Mouse (Mus musculus) liver, adult 2 months (tissue): ENCODE measurements at regions not wholly inside any gene's neighbourhood (a gene's known extent, or its start where the extent isn't known, plus 50 kb on each side); places are given as distances from the start of the nearest gene placed in this dataset.
A peak's percentile ranks its signal among the peaks of the same experiment; 100 is the strongest.

Experiments used
- DNase-seq: peaks from one replicate; pipeline ENCODE4 v3.0.0-alpha.2; 2011; ENCODE audit warnings: low read depth, low spot score; ENCODE audit errors: extremely low read depth
- H3K27ac ChIP-seq: fragments of 200-500 bp; replicated peaks from 2 replicates; pipeline ENCODE4 v1.5.1; 2012; ENCODE audit warnings: low read depth, mild to moderate bottlenecking, control low read depth, inconsistent platforms, low read length; ENCODE audit not compliant: insufficient read depth
- H3K27me3 ChIP-seq: fragments of 200-500 bp; 2 replicates; pipeline ENCODE4 v1.6.1; 2012; ENCODE audit warnings: mild to moderate bottlenecking, moderate library complexity, low read length, inconsistent platforms; ENCODE audit not compliant: control insufficient read depth, insufficient read depth
- H3K36me3 ChIP-seq: fragments of 200-500 bp; 2 replicates; pipeline ENCODE4 v1.6.1; 2012; ENCODE audit warnings: low read length, inconsistent platforms; ENCODE audit not compliant: control insufficient read depth, insufficient read depth
- H3K4me1 ChIP-seq: fragments of 200-500 bp; 2 replicates; pipeline ENCODE4 v1.6.1; 2011; ENCODE audit warnings: low read length; ENCODE audit not compliant: control insufficient read depth, insufficient read depth
- H3K4me3 ChIP-seq: fragments of 200-500 bp; 2 replicates; pipeline ENCODE4 v1.5.1; 2011; ENCODE audit warnings: low read depth, mild to moderate bottlenecking, control low read depth, low read length, moderate library complexity; ENCODE audit not compliant: insufficient read depth
- H3K79me2 ChIP-seq: fragments of 200-500 bp; 2 replicates; pipeline ENCODE4 v1.6.1; 2012; ENCODE audit warnings: inconsistent platforms, mild to moderate bottlenecking, low read length, moderate library complexity; ENCODE audit not compliant: control insufficient read depth, insufficient read depth
- H3K9ac ChIP-seq: fragments of 200-500 bp; 2 replicates; pipeline ENCODE4 v1.6.1; 2012; ENCODE audit warnings: low read depth, mild to moderate bottlenecking, control low read depth, inconsistent platforms, low read length
- CTCF ChIP-seq: fragments of 200-500 bp; IDR thresholded peaks from 2 replicates; pipeline ENCODE4 v1.5.1; 2011; ENCODE audit warnings: low read depth, low read length, control low read depth
- POLR2A ChIP-seq: fragments of 200-500 bp; IDR thresholded peaks from 2 replicates; pipeline ENCODE4 v1.6.1; 2011; ENCODE audit warnings: low read length, control low read depth; ENCODE audit not compliant: insufficient read depth; ENCODE audit errors: extremely low read depth
- WGBS: fragments of 180-500 bp; shearing (Covaris S2); methylation state at CpG from one replicate; pipeline ENCODE4 v1.1.7; 2018; 5-methylcytosine and 5-hydroxymethylcytosine counted together

- WGBS, result 60% methylated on average over 22 of the region's 22 CpGs
- H3K79me2 ChIP-seq, result no peaks in the 10 kb centered on the region
- H3K27me3 ChIP-seq, result no peaks in the 10 kb centered on the region
- no peaks in the 10 kb centered on the region for H3K36me3 ChIP-seq
- peak; percentile 2 for DNase-seq
- no peak overlapping the region for H3K4me3 ChIP-seq
- H3K4me1 ChIP-seq, result no peaks in the 10 kb centered on the region
- H3K27ac ChIP-seq, result no peak overlapping the region
- no peak overlapping the region for H3K9ac ChIP-seq
- no peak for TF ChIP-seq CTCF
- no peak for TF ChIP-seq POLR2A
Observed at GRCm38 (mm10) chr3:62159031-62159430, 179.1 kb upstream of the Arhgef26 start.

- Histone ChIP-seq H3K36me3 (no peaks in the 10 kb centered on the region), H3K79me2 (no peaks in the 10 kb centered on the region), H3K4me3 (no peak overlapping the region), H3K27me3 (no peaks in the 10 kb centered on the region), H3K27ac (no peak overlapping the region), H3K9ac (no peak overlapping the region), H3K4me1 (no peaks in the 10 kb centered on the region)
- TF ChIP-seq CTCF, result no peak
- TF ChIP-seq POLR2A, result no peak
- no peak for DNase-seq
- WGBS, result 63% methylated on average over 4 of the region's 4 CpGs
Observed at GRCm38 (mm10) chr3:62170647-62171046, 167.5 kb upstream of the Arhgef26 start.

- no peaks in the 10 kb centered on the region for H3K79me2 ChIP-seq
- no peaks in the 10 kb centered on the region for H3K4me1 ChIP-seq
- no peak overlapping the region for H3K27ac ChIP-seq
- DNase-seq, result no peak
- TF ChIP-seq POLR2A (no peak), CTCF (no peak)
- no peaks in the 10 kb centered on the region for H3K27me3 ChIP-seq
- H3K9ac ChIP-seq, result no peak overlapping the region
- no peaks in the 10 kb centered on the region for H3K36me3 ChIP-seq
- H3K4me3 ChIP-seq, result no peak overlapping the region
- 80% methylated on average over 3 of the region's 3 CpGs for WGBS
Observed at GRCm38 (mm10) chr3:62187807-62188509, 150.2 kb upstream of the Arhgef26 start.

GRCm38 (mm10) chr3:62192466-62192865 is 145.7 kb upstream of the Arhgef26 start:
- Histone ChIP-seq H3K79me2 (no peaks in the 10 kb centered on the region), H3K4me1 (no peaks in the 10 kb centered on the region), H3K4me3 (no peak overlapping the region), H3K27ac (no peak overlapping the region), H3K36me3 (no peaks in the 10 kb centered on the region), H3K9ac (no peak overlapping the region), H3K27me3 (no peaks in the 10 kb centered on the region)
- WGBS, result 46% methylated on average over 1 of the region's 1 CpGs
- DNase-seq, result peak; percentile 3
- TF ChIP-seq CTCF, result no peak
- no peak for TF ChIP-seq POLR2A

- no peaks in the 10 kb centered on the region for H3K4me1 ChIP-seq
- H3K27ac ChIP-seq, result no peak overlapping the region
- no peak for TF ChIP-seq POLR2A
- no peak for TF ChIP-seq CTCF
- no peaks in the 10 kb centered on the region for H3K36me3 ChIP-seq
- H3K9ac ChIP-seq, result no peak overlapping the region
- H3K27me3 ChIP-seq, result no peaks in the 10 kb centered on the region
- no peak overlapping the region for H3K4me3 ChIP-seq
- no peaks in the 10 kb centered on the region for H3K79me2 ChIP-seq
- DNase-seq, result no peak
- WGBS, result 87% methylated on average over 4 of the region's 4 CpGs
Observed at GRCm38 (mm10) chr3:62194421-62194820, 143.7 kb upstream of the Arhgef26 start.

- Histone ChIP-seq H3K4me3 (no peak overlapping the region), H3K36me3 (no peaks in the 10 kb centered on the region)
- WGBS, result 45% methylated on average over 1 of the region's 1 CpGs
Observed at GRCm38 (mm10) chr3:62196679-62197078, 141.5 kb upstream of the Arhgef26 start.

More at GRCm38 (mm10) chr3:62196679-62197078, 141.5 kb upstream of the Arhgef26 start:
- H3K27me3 ChIP-seq, result peaks cover 4% of the 10 kb centered on the region; the same call in 1 of the 2 replicates
- no peak for TF ChIP-seq CTCF
- no peaks in the 10 kb centered on the region for H3K4me1 ChIP-seq
- no peak overlapping the region for H3K9ac ChIP-seq
- no peaks in the 10 kb centered on the region for H3K79me2 ChIP-seq
- H3K27ac ChIP-seq, result no peak overlapping the region
- no peak for DNase-seq
